Mouse (Mus musculus): ENCODE results near the gene Mknk2.

DNA sequence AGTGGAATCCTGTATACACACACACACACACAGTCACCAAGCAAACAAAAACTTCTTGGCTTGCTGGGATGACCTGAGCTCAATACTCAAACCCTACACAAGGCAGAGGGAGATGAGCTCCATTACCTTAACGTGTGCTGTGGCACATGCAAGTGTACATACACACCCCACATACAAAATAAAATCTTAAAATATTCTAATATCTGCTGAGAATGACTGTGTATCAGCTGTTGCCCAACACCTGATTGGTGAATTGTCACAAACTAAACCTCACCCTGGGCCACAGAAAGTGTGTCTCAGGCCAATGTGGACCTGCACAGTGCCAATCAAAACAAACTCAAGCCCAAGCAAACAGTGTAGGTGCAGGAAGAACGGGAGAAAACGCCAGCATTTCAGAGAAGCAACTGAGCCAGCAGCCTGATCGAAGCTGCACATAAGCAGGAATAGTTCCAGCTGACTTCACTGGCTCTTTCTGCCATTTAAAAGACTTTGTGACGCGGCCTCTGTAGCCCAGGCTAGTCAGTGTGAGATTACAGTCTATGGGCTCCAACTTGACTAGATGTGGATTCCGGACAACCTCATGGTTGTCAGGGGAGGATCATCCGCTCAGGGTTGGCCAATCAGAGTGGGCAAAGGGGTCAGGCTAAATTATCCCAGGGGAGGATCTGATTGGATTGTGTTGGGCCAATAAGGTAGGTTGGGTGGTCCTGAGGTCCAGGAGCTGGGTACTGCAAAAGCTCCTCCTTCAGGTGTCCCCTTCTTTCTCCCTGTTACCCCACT, 58.3 kb downstream of the Mknk2 start:
- TF ChIP-seq CTCF (conservative IDR thresholded peaks at IDR 0.05; ENCODE audit: insufficient read depth, insufficient read length, low read depth, low read length) (no peak), POLR2A (IDR thresholded peaks at IDR 0.05; ENCODE audit: low read depth, low read length) (no peak)

Measured in kidney, adult 2 months (tissue).